Mouse (Mus musculus): ENCODE results near the gene Gm4756. TPM values are rescaled to one million over a fixed set of nuclear protein-coding genes. Genes with fewer than 3 reads are reported as not detected.

Gene Gm4756
- polyA plus RNA-seq (2017; shearing (Covaris generic)) = under 1 TPM in 1 of 2 experiments, not detected in 1; 0.18 TPM

GRCm38 (mm10) chr12:72649611-72650330, at the start of gene Gm4756:
TSS of gene Gm4756 (minus strand) at chr12:72649661.

GRCm38 (mm10) chr12:72664735-72665337, 15.4 kb upstream of the Gm4756 start, which contains the start of gene Dhrs7:
TSS of gene Dhrs7 (minus strand) at chr12:72664909.

GRCm38 (mm10) chr12:72536021-72536597, 113.4 kb downstream of the Gm4756 start, which contains the start of gene Pcnx4:
TSS of gene Pcnx4 (plus strand) at chr12:72536383.

Other genes starting within 250 kb of the Gm4756 start
- under 1 TPM; 0.07 to 0.26 TPM for gene Rtn1, start 240.6 kb downstream of the Gm4756 start, polyA plus RNA-seq (2017; shearing (Covaris generic))
- under 1 TPM in 1 of 2 experiments, not detected in 1; 0.57 TPM for gene Lrrc9, start 207.8 kb downstream of the Gm4756 start, polyA plus RNA-seq (2017; shearing (Covaris generic))
- gene Pcnx4, start 113.3 kb downstream of the Gm4756 start, polyA plus RNA-seq (2017; shearing (Covaris generic)) = 1 to 10 TPM; 4.2 TPM
- gene Dhrs7, start 15.2 kb upstream of the Gm4756 start, polyA plus RNA-seq (2017; shearing (Covaris generic)) = 10 to 100 TPM; 63.0 to 84.4 TPM
- gene Ppm1a, start 107.8 kb upstream of the Gm4756 start, polyA plus RNA-seq (2017; shearing (Covaris generic)) = 10 to 100 TPM; 64.9 to 78.2 TPM